Mouse (Mus musculus) right cerebral cortex, postnatal 14 days (tissue): ENCODE data around the gene Fip1l1.

Experiments
- DNase-seq: peaks from one replicate; pipeline ENCODE4 v3.0.0; 2022

Gene Fip1l1

DNA sequence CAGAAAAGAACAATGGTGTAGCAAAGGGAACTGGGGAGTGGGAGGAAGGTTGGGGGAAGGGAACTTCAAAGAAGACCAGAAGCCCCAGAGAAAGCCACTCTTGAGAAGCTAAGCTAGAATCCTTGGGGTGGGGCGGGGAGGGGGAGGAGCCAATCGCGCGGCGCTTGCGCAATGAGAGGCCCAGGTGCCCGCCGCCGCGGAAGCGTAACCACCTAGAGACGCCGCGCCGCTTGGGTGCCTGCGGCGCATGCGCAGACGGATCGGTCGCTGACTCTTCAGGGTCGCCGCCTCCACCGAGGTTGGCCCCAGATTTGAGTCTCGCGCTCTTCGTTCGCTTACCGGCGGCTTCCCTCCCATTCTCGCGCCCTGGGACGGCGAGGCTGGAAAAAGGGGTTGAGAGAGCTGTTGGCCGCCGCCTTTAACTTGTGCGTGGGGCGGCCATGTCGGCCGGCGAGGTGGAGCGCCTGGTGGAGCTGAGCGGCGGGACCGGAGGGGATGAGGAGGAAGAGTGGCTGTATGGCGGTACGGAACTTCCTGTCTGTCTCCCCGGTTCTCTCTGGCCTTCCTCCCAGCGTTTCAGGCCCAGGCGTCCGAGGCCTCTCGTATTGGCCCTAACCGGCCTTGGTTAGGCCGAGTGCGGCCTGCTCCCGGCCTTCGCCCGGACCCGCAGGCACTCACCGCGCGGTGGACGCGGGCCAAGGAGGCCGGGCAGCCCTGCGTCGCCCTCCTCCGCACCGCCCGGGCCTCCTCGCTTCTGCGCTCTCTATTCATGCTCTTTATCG, at the start of gene Fip1l1:
Gene Fip1l1 (plus strand): TSS at position 210 of the 782 bp plus-strand sequence.
- DNase-seq: peak; percentile 95

DNA sequence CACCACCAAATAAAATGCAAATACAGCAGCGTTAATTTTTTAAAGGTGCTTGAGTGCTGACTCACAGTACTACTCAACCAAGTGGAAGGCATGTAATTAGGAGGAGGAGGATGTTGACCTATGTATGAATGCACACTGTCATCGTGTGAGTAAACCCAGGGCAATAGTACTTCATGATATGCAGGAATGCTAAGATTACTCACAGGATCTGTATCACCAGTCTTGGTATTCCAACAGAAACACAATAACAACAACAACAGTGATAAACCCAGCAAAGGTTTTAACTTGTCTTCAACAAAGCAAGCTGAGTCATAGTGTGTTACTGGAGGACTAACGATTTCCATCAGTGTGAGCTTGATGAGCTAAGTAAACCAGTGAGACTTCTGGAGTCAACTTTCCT, 42.5 kb upstream of the Fip1l1 start:
- no peak for DNase-seq

DNA sequence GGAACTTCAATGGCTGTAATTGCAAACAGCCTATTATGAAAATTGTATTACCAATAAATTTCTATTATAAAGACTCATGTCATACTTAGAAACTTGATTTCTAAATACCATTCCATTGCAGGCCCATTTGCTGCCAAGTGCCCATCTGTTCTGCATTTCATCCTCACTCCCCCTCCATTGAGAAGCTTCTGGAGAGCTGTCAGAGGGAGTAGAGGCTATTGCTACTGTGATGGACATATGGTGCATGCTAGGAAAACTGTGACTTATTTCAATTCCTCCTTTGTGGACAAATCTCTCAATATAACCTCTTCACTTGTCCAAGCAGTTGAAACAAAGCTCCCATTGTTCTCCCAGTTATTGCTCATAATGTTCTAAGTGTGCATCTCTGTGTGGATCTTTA, 23.6 kb upstream of the Fip1l1 start:
- no peak for DNase-seq

DNA sequence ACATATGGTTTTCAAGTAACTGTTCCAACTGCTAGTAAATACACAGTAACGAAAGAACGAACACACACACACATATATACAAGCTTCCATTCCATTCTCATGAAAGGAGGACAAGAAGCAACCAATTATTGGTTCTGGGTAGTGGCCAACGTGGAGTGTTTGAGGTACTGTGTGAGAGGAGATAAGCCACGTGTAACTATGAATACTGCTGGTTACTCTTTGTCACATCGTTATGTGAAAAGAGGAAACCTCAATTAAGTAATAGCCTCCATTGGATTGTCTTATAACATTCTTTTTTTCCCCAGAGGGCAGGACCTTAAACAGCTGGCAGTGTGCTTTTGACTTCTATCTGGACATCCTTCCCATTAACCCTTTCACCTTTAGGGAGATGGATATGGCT, 8.2 kb upstream of the Fip1l1 start:
- DNase-seq: no peak

DNA sequence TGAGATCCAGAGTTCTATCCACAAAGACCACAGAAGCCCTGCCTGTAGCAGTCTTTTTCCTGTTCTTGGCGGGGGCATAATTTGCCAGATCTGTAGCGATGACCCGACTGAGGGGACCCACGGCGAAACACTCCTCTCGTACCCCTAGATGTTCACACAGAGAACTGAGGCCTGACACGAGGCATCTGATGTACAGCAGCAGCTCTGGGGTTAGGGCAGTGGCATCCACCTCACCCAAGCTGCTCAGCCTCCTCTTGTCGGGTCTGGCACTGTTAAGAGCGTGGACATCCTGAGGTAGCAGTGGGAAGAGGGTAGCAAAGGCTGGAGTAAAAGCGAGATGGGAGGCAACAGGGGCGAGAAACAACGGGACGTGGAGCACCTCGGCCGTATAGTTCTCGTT, 4.5 kb upstream of the Fip1l1 start:
- DNase-seq: no peak

DNA sequence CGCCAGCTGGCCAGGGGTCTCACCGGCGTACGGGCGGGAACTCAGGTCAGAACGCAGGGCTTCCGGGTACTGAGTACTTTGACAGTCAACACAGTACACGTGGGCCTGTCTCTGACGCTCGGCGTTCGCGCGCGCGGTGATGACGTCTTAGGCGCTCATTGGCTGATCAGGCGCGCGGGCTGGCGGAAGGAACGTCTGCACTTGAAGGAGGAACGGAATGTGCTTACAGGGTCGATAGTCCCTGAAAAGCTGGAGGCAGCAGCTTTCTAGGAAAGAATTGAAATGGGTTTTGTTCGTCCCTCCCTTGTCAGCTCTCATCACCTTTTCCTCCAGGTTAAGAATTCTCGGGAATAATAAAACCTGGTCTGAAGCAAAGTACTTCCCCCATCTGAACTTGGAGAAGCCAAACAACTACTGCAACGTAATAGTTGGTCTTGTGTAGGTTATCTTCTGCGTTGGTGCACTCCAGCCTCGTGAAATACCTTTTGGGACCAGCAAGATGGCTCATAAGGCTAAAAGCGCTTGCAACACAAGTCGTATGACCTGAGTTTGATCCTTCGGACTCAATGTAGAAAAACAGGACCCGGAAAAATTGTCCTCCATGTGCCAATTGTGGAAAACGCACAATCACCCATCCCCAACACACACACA, 3.5 kb upstream of the Fip1l1 start, which contains the start of gene Scfd2:
Gene Scfd2 (minus strand): TSS at position 130 of the 651 bp plus-strand sequence.
- DNase-seq: peak; percentile 98

DNA sequence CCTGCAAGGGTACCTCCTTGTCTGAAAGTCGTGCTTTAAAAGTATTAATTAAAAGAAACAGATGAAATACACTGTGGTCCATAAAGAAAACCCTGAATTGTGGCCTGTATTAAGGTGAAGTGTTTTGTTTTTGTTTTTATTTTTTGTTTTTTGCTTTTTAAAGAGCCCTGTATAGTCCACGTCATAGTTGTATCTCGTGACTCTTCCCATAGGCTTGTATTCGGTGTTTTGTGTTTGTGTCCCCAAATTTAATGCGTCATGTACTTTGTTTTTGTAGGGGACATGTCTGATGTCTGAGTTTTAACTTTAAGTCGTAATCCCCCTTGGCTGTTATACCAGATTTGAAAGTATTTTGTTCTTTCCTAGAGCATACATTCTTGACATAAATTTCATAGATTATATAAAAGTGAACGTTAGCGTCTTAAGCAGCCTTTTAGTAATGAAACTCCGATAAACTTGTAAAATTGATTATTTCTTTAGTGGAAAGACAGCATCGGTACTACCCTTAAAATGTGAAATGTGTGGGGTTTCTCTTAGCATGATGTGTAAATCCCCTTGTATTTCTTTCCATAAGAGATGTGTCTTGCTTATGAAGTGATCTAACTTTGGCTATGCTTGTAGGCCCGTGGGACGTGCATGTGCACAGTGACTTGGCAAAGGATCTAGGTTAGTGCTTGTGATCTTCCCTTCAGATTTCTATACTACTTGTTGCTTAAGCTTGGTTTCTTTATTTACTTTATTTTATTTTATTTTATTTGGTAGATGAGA, 1.1 kb downstream of the Fip1l1 start:
- DNase-seq: no peak

DNA sequence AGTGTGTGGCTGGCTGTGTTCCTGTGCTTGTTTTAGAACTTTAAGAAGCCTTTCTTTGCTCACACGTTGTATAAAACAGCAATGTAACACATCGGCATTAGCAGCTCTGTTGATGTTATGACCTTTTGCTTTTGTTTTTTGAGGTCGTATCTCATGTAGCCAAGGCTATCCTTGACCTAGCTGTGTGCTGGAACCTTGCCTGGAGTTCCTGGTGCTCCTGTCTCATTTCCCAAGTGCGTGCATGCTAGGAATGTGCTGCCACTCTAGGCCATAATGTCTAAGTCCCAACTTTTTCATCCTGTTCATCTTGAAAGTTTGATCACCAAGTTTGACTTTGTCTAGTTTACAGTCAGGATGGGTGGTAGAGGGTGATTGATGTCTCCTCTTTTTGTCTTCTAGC, 10.4 kb downstream of the Fip1l1 start:
- no peak for DNase-seq

DNA sequence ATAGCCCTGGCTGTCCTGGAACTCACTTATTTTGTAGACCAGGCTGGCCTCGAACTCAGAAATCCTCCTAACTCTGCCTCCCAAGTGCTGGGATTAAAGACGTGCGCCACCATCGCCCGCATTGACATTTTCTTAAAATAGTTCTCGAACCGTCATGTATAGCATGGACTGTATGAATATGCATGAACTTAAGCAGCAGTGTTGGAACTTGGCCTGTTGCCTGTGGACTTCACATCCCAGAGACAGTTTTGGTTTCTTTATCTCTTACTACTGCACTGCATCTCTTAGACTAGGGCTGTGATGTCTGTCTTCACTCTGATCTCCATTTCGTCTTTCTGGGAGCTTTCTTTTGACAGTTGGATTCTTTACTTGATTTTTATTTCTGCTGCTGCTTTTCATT, 14.3 kb downstream of the Fip1l1 start:
- no peak for DNase-seq

DNA sequence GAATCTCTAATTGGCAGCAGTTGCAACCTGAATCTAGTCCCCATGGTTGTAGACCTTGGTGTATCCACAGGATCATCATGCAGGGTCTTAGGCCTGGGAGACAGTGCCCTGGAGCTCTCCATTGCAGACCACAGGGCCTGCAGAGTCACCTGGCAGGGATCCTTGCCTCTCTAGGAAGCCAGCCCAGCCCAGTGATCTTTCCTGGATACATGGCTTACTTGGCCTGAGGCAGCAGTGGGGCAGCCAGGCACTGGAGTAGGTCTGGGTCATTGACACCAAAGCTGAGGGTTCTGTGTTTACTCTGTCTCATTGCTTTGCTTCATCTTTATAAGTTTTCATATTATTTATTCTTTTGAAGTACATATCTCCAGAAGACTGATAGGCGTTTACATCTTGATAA, 25.9 kb downstream of the Fip1l1 start:
- DNase-seq: no peak

DNA sequence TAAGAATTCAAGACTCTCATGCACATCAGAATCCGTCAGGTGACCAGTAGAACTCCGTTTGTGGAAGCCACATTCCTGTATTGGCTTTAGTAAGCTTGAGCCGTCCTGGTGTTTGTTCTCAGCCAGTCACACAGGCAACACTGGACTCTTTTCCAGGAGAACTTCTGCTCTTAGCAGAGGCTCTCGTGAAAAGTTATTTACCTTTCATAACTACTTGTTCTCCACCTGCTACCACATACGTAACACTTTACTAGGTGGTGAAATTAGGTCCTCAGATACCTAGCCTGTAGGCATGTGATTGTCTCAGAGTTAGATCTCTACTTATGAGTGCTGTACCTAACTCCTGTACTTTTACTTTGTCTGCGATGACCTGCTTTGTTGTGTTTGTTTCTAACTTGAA, 36.5 kb downstream of the Fip1l1 start:
- DNase-seq: no peak

DNA sequence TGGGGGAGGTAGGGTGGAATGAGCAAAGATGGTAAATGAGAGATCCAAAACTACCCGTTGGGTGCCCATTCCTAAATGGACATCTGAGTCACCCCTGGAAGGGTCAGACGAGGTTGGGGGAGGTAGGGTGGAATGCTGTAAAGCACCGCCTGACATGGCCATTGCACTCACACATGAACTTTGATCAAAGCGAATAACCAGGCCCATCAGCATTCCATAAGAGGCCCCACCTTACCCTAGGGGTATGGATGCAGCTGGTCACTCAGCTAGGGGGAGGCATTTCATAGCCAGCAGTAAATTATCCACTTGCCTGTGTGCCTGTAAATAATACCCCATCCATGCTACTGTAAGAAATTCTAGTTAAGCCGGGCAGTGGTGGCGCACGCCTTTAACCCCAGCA, 53.9 kb downstream of the Fip1l1 start:
- no peak for DNase-seq

DNA sequence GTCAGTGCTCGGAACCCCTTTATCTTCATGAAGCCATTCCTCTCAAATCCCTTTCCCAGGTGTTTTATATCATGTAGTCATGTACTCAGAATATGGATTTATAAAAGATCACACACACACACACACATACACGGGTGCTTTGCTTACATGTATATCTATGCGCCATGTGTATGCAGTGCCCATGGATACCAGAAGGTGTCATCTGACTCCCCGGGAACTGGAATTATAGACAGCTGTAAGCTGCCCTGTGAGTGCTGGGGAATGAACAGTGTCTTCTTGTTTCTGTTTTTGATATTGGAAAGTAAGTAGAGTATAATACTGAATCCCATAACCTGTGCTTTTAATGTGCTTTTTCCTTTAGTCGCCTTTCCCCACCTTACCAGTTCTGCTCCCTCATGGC, 56.2 kb downstream of the Fip1l1 start:
- DNase-seq: no peak

DNA sequence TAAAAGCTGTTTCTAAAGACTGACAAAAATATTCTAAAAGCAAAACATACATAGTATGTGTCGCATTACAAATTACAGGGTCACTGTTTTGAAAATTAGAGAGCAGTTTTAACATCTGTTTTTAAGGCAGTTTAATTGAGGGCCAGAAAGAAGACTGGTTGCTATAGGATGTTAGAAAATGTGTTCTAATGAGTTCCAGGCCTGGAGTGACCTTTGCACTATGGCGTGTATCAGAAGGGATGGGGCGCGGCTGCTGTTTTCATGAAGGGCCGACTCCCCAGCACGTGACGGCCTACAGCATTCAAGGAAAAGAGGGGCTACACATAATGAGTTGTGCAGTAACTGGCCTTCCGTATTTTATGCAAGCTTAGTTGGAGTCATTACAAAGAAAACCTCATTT, 57.9 kb downstream of the Fip1l1 start:
- no peak for DNase-seq

DNA sequence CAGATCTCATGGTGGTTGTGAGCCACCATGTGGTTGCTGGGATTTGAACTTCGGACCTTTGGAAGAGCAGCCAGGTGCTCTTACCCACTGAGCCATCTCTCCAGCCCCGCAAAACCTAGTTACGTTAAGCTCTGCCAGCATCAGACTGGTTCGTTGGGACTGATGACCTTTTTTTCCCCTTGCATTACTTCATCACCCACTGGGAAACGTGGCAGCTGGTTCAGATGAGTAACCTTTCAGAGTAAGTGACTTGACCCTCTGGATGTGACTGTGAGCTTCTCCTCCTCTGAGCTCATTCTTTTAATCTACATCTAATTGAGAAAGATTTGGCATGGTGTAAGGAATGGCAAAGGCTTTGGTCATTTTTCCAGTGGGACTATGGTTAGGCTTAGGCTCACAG, 64.8 kb downstream of the Fip1l1 start:
- DNase-seq: no peak

DNA sequence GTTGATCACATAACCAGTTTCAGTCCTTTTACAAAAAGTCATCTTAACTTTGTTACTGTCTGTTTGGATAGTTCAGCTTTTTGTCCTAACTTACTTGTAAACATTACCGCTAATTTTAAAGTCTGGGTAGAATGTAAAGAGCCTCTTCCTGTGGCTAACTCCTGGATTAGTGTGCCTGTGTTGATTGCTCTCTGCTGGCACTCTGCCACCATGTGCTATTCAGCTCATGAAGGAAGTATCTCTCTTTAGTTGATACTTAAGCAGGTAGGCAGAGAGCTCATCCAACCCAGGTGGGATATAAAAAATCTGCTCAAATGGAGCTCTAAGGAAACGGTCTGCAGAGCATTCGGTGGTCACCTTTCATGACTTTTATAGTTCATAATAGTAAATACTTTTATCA, 65.9 kb downstream of the Fip1l1 start:
- DNase-seq: no peak

DNA sequence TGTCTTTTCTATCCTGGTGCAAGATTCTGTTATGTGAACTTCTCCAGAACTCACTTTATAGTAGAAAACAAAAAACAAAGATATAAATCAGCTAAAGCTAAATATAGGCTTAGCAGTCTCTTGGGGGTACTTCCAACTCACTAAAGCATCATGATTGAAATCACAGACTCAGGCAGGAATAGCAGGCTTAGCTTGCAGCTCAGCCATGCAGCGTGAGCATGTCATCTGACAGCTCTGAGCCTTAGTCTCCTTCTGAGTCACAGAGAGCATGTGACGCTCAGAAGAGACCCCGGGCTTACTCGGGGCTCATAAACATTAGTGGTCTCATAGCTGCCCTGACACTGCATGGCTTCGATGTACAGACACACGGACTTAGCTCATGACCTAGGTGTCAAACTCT, 66.7 kb downstream of the Fip1l1 start:
- DNase-seq: no peak

DNA sequence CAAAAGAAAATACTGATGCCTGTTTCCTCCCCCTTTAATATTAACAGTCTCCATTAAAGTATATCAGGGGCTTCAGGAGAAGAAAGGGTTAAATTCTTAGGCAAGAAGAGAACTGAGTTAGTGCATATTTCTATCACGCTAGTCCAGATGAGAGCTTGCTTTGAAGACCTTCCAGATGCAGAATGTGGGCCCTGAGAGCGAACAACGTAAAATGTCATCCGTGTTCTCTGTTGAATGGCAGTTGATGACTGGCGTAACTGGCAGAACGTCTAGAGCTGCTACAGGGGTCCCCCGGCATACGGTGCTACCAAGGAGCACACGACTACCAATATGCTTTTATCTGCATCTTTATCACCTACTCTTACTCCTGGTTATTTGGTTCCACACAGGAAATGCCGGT, 67.1 kb downstream of the Fip1l1 start:
- no peak for DNase-seq

DNA sequence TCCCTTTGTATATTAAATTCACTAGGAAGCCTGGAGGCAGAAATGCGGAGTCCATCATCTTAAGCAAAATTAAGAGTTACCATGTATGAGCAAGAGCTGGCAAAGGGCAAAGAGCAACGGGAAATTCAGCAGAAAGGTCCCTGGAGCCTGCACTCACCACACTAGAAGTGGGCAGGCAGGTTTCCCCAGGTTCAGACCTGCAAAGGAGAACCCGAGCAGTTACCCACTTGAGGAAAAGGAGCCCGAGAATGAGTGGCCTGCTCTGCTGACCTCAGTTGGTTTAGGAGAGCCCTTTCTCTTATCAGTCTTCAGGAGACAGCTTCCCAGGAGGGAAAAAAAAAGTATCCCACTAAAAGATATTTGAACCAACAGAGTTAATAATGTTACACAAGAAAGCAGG, 68.1 kb downstream of the Fip1l1 start:
- DNase-seq: no peak

DNA sequence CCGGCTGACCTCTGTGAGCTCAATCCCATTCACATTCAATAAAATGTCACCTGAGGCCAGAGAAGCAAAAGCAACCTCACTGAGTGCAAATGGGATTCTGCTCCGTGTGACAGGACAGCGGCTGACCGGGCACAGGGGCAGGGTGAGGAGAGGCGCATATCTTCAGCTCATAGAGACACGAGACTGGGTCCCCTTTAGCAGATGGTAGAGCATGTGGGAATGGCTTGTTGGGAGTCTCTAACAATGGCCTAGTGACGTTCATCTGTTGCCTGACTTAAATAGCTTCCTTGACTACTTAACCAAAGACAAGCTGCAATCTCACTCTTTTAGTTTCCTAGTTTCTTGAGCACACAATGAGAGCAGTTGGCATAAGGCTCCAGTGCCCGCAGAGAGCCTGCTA, 71.0 kb downstream of the Fip1l1 start:
- DNase-seq: no peak

DNA sequence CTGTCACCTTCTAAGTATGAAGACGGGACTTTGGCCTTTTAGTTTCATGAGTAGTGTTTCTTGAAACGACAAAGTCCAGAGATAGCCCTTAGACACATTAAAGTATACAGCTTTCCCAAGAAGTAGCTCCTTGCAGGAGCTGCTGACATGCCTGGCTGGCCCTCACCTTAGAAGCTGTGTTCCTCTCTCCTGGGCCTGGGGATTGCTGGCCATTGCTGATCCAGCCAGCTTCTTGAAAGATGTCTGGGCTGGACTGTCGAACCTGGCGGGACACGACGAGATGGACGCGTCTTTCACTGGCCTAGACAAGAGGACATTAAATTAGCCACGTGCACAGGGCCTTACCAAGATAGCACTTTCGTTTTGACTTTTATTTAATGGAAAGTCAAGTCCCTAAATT, 75.3 kb downstream of the Fip1l1 start:
- DNase-seq: no peak

DNA sequence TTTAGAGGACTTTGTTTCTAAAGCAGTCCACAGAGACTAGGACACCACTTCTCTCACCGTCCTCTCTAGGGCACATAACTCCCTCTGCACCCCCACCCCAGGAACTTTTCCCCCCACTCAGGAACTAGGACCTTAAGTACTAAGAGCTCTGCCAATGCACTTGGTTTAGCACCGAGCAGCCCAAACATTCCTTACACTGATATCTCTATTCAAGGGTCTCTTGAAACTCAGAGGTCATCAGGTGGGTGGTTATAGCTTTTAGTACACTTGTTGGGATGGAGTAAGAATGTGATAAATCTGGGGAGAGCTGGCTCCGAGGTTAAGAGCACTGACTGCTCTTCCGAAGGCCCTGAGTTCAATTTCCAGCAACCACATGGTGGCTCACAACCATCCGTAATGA, 77.5 kb downstream of the Fip1l1 start:
- no peak for DNase-seq

DNA sequence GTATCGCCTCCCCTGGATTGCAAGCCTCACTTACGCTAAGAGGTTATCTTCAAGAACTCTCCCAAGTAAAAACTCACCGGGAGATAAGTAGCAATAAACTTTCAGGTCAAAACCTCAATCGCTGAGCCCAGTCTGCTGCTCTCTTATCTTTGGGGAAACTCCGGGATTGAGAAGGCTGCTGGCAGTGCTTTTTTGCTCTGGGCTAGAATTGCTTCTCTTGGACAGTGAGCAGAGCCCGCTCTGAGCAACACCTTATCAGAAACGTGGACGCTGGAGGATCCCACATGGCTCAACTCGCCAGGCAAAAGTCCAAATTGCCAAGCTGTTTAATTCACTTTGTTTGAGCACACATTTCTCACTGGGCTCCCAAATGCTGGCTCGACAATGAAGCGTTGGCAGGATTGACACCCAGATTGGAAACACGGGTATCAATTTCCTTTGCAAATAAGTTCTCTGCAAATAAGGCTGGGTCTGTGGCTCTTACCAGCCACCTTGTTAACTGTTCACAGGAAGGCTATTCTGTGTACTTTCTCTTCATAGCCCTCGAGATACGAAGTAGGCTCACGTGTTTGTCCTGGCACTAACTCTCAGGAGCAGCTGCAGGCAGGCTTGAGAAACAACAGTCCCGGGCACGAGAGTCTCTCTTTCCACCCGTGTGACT, 78.4 kb downstream of the Fip1l1 start:
- DNase-seq: no peak
